Mouse (Mus musculus): ENCODE results near the gene Rft1.

GRCm38 (mm10) chr14:30736413-30736812 is 82.3 kb downstream of the Rft1 start:
- TF ChIP-seq USF2 (IDR thresholded peaks at IDR 0.05; ENCODE audit: borderline replicate concordance in 1 of 2, insufficient read depth in 1 of 2, low read depth in 1 of 2, low read length in 2 of 2) (no peak), TCF12 (IDR thresholded peaks at IDR 0.05; ENCODE audit: low read depth, low read length) (no peak), CHD1 (IDR thresholded peaks at IDR 0.05; ENCODE audit: low read depth, low read length) (no peak), JUND (IDR thresholded peaks at IDR 0.05; ENCODE audit: low read depth, low read length) (no peak), CTCF (IDR thresholded peaks at IDR 0.05 in 2 of 3, conservative IDR thresholded peaks at IDR 0.05 in 1 of 3; ENCODE audit: control insufficient read depth in 1 of 3, insufficient read depth in 1 of 3, low read depth in 2 of 3, low read length in 3 of 3, poor library complexity in 1 of 3, severe bottlenecking in 1 of 3) (no peak), E2F4 (IDR thresholded peaks at IDR 0.05; ENCODE audit: borderline replicate concordance, low read depth, low read length) (no peak), HCFC1 (IDR thresholded peaks at IDR 0.05; ENCODE audit: low read depth, low read length) (no peak), POLR2AphosphoS5 (IDR thresholded peaks at IDR 0.05; ENCODE audit: borderline replicate concordance, low read depth, low read length) (no peak), GATA1 (IDR thresholded peaks at IDR 0.05; ENCODE audit: low read depth, low read length) (peak; percentile 47; the same call in 1 of the 2 replicates), CHD2 (IDR thresholded peaks at IDR 0.05; ENCODE audit: low read length) (no peak)
